Mouse (Mus musculus) gastrocnemius, adult 8-10 months (tissue): ENCODE measurements around the gene Gcn1l1. TPM values are rescaled to one million over a fixed set of nuclear protein-coding genes. Genes with fewer than 3 reads are reported as not detected.

Source experiments
- DNase-seq, 2 experiments: peaks; one replicate each; pipeline ENCODE4 v3.0.0; 2022; ENCODE audit warnings: low spot score in 2 of 2
- microRNA-seq: library from miRNA; unstranded; fragments of <30 nt; microRNA quantifications from one replicate; pipeline ENCODE4 v1.2.0, GENCODE M21; 2022
- total RNA-seq, 4 experiments: library from RNA; stranded (reverse); gene quantifications; 2 replicates each; pipeline ENCODE4 v1.2.4; 2022

Gcn1l1 gene
- total RNA-seq, 4 experiments from 2014 or later = 28.1 to 31.2 (median 30.6) TPM

GRCm38 (mm10) chr5:115652681-115653575, 87.9 kb downstream of the Gcn1l1 start:
- DNase-seq = peak; percentile 99 to 100

- no peak for DNase-seq
Measured at GRCm38 (mm10) chr5:115653776-115654175, 88.7 kb downstream of the Gcn1l1 start.

- no peak for DNase-seq
Measured at GRCm38 (mm10) chr5:115656677-115657076, 91.6 kb downstream of the Gcn1l1 start.

- DNase-seq = no peak
Measured at GRCm38 (mm10) chr5:115657234-115657633, 92.2 kb downstream of the Gcn1l1 start.

- DNase-seq = no peak
Measured at GRCm38 (mm10) chr5:115658352-115658751, 93.3 kb downstream of the Gcn1l1 start.

- DNase-seq = no peak
Measured at GRCm38 (mm10) chr5:115662658-115663057, 97.6 kb downstream of the Gcn1l1 start.

- no peak for DNase-seq
Measured at GRCm38 (mm10) chr5:115666366-115667065, 101.5 kb downstream of the Gcn1l1 start.

GRCm38 (mm10) chr5:115667210-115667609, 102.2 kb downstream of the Gcn1l1 start:
- no peak for DNase-seq

GRCm38 (mm10) chr5:115667894-115668293, 102.8 kb downstream of the Gcn1l1 start:
- no peak for DNase-seq

- DNase-seq = no peak
Measured at GRCm38 (mm10) chr5:115668986-115669385, 103.9 kb downstream of the Gcn1l1 start.

- DNase-seq = no peak
Measured at GRCm38 (mm10) chr5:115669974-115670373, 104.9 kb downstream of the Gcn1l1 start.

GRCm38 (mm10) chr5:115670406-115670805, 105.4 kb downstream of the Gcn1l1 start:
- DNase-seq = no peak

- DNase-seq = no peak
Measured at GRCm38 (mm10) chr5:115671846-115672245, 106.8 kb downstream of the Gcn1l1 start.

Small RNAs within 50 kb of the gene (microRNA-seq; reads per million reads assigned to microRNA genes)
- gene Mir7029 = not detected
- gene Mir7030 = not detected

Other genes starting within 250 kb of the Gcn1l1 start
- 10 to 100 TPM in 3 of 4 experiments, 1 to 10 TPM in 1; 8.6 to 13.1 (median 11.5) TPM for gene Srsf9, start 238.1 kb upstream of the Gcn1l1 start, total RNA-seq
- 10 to 100 TPM; 22.8 to 25.6 (median 24.4) TPM for gene Gatc, start 224.1 kb upstream of the Gcn1l1 start, total RNA-seq
- 10 to 100 TPM; 18.9 to 23.7 (median 20.1) TPM for gene Triap1, start 224.0 kb upstream of the Gcn1l1 start, total RNA-seq
- 10 to 100 TPM; 35.3 to 49.8 (median 42.5) TPM for gene Cox6a1, start 216.3 kb upstream of the Gcn1l1 start, total RNA-seq
- gene Msi1, start 135.7 kb upstream of the Gcn1l1 start, total RNA-seq = under 1 TPM in 2 of 4 experiments, not detected in 2; 0.19 to 0.27 TPM
- not detected for gene Pla2g1b, start 99.0 kb upstream of the Gcn1l1 start, total RNA-seq
- gene Sirt4, start 80.5 kb upstream of the Gcn1l1 start, total RNA-seq = 10 to 100 TPM in 1 of 4 experiments, 1 to 10 TPM in 3; 7.2 to 13.5 (median 9.4) TPM
- gene Pxn, start 58.6 kb upstream of the Gcn1l1 start, total RNA-seq = 10 to 100 TPM; 76.0 to 89.9 (median 78.1) TPM
- gene Rplp0, start 5.8 kb upstream of the Gcn1l1 start, total RNA-seq = 100 to 1,000 TPM; 566 to 724 (median 629) TPM
- gene Rab35, start 66.7 kb downstream of the Gcn1l1 start, total RNA-seq = 10 to 100 TPM; 42.1 to 49.6 (median 44.0) TPM
- gene Bicdl1, start 166.4 kb downstream of the Gcn1l1 start, total RNA-seq = 1 to 10 TPM; 1.7 to 3.6 (median 2.4) TPM